Mouse (Mus musculus) cerebellum, postnatal 14 days (tissue): ENCODE measurements around the gene Abcg1.

Experiments
- DNase-seq, 2 experiments: peaks; one replicate each; pipeline ENCODE4 v3.0.0; 2021; ENCODE audit warnings: mixed read lengths in 2 of 2

Gene Abcg1

DNA sequence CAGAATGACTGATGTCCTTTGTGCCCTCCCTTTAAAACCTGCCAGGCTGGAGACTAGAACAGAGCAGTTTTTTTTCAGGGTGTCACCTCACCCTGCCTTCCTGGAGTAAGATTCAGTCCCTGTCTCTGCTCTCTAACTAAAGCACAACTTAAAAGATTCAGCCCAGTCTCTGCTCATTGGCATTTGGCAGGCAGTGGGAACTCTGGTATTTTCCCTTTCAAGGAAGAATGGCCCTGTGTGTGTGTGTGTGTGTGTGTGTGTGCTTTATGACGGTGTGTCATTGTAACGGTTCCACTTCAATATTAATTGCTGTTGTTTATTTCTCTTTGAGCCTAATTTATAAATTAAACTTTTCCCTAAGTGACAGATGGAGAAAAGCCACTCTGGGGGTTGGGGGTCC, 14.7 kb upstream of the Abcg1 start:
- no peak for DNase-seq

- peak in 1 of 2 experiments; percentile 79 for DNase-seq
Observed at GRCm38 (mm10) chr17:31057891-31058744, 643 bp downstream of the Abcg1 start.

GRCm38 (mm10) chr17:31058745-31059085, 1.2 kb downstream of the Abcg1 start:
- peak; percentile 80 for DNase-seq

GRCm38 (mm10) chr17:31060196-31060587, 2.7 kb downstream of the Abcg1 start:
- no peak for DNase-seq

- DNase-seq: peak in 1 of 2 experiments; percentile 49
Observed at GRCm38 (mm10) chr17:31060588-31061345, 3.3 kb downstream of the Abcg1 start.

GRCm38 (mm10) chr17:31061346-31062095, 4.0 kb downstream of the Abcg1 start:
- no peak for DNase-seq

- no peak for DNase-seq
Observed at GRCm38 (mm10) chr17:31066058-31066457, 8.6 kb downstream of the Abcg1 start.

- DNase-seq: peak; percentile 11 to 34
Observed at GRCm38 (mm10) chr17:31067051-31067450, 9.6 kb downstream of the Abcg1 start.

- DNase-seq: no peak
Observed at GRCm38 (mm10) chr17:31069121-31069520, 11.6 kb downstream of the Abcg1 start.

GRCm38 (mm10) chr17:31069845-31070244, 12.4 kb downstream of the Abcg1 start:
- no peak for DNase-seq

DNA sequence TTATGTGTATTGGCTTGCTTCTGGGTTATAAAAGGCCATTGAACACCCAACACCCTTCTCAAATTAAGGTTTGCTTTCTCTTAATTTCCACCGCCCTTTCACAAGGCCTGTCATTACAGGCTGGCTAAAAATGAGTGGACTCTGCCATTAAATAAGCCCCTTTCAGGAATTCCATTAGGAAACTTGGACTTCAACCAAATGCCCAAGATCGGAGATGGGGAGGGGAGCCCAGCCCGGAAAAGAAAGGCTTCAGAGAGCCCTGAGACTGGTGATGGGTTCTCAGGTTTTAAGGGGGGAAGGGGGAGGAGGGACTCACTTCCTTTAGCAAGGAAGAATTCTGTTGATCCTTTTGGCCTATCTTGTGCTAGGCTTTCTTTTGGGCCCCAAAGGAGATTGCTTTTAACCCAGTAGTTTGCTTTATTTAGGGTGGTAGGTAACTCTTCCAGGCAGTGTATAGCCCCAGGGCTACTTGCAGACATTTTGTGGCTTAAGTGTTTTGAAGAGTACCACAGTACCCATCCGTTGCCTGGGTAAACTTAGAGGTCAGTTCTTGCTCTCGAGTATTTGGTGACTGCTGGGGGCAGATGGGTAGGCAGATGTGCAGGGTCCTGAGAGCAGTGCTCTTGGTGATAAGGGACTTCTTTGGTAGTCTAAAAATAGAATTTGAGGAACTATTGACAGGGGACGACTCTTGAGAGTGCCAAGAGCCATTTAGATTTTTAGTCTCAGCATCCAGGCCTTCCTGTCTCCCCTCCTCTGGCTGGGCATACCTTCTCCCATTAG, 13.1 kb downstream of the Abcg1 start:
- peak in 1 of 2 experiments; percentile 7 for DNase-seq

- DNase-seq: peak; percentile 75 to 81
Observed at GRCm38 (mm10) chr17:31071421-31072301, 14.2 kb downstream of the Abcg1 start.

- peak; percentile 47 to 48 for DNase-seq
Observed at GRCm38 (mm10) chr17:31072872-31073271, 15.4 kb downstream of the Abcg1 start.

DNA sequence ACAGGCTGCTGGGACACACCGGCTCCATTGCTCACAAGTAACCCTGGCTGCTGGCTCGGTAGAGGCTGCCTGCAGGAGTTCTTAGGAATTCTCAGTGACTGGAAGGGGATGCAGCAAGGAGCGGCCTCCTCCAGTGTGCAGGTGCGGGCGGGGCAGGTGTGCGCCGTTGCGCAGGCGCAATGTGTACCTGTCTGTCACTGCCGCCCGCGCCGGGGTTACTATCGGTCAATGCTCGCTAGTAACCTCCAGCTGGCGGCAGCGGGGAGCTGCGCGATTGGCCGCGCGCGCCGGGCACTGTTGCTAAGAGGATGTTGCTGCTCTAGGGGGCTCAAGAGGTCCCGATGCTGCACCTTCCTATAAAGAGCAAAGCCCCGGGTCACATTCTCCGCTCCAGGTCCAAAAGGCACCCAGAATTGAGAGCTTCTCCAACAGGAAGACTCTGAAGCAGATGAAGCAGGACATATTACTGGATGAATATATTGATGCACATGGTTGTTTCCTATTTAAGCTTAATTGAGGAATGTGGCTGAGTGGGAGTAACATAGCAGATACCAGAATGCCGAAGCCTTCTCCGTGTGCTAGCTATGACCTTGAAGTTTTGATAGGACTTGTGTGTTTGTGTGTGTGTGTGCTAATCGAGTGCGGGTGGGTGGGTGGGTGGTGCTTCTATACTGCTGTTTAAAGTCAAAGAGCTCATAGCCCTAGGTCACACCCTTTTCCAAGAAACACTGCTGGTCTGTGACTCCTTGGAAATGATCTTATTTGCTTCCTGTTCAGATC, 16.0 kb downstream of the Abcg1 start:
- DNase-seq: peak; percentile 93

DNA sequence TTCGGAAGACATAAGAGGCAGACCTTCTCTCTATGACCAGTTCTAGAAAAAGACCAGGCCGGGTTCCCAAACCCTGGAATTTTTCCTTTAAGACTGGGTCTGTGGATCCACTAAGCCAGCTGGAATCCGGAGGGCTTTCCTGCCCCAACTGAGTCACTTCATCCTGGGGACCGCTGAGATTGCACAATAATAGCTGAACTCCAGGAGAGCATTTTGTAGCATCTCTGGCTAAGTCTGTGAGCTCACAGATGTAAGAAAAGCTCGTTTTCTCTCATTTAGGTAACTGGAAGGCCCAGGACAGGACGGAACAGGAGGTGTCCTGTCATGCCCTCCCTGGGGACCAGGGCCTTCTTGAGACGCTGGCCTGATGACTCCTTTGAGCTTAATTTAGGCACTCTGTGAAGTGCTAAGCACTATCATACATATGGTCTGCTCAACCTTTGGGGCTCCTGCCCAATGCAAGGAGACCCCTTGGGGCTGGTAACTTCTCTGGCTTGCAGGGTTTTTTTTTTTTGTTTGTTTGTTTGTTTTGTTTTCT, 16.6 kb downstream of the Abcg1 start:
- DNase-seq: no peak

DNA sequence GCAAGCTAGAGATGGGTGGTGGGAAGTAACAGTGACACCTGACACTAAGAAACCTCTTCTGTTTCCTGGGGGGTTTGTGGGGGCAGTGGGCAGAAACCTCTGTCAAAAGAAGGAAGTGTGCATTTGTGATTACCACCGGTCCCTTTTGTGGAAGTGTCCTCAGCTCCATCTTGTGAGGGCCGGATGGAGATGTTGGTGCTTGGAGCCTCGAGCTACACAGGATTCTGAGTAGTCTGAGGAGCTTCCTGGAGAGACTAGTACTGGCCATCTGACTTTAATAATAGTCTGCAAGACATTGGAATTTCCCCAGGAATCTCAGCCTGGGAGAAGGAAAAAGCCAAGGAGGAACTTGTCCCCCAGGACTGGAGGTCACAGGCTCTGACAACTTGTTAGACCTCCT, 17.2 kb downstream of the Abcg1 start:
- no peak for DNase-seq

GRCm38 (mm10) chr17:31075471-31075870, 18.0 kb downstream of the Abcg1 start:
- DNase-seq: no peak

GRCm38 (mm10) chr17:31077561-31077960, 20.1 kb downstream of the Abcg1 start:
- no peak for DNase-seq

- no peak for DNase-seq
Observed at GRCm38 (mm10) chr17:31078581-31078980, 21.1 kb downstream of the Abcg1 start.
